Mouse (Mus musculus) forebrain, embryonic 12.5 days (tissue): ENCODE results near the gene Dgkh. TPM values are rescaled to one million over a fixed set of nuclear protein-coding genes. Genes with fewer than 3 reads are reported as not detected.
A peak's percentile ranks its signal among the peaks of the same experiment; 100 is the strongest.

Source experiments
- ATAC-seq: fragments of 200-750 bp; cut with Nextera tagmentation; 2 replicates; pipeline ENCODE4 v1.8.0; 2017; ENCODE audit warnings: moderate TSS enrichment; ENCODE audit not compliant: low FRiP score
- H3K27ac ChIP-seq: fragments of 300-500 bp; sonication (generic); 2 replicates; pipeline ENCODE4 v1.5.1; 2016; ENCODE audit warnings: mild to moderate bottlenecking
- H3K27me3 ChIP-seq: fragments of 300-500 bp; sonication (generic); 2 replicates; pipeline ENCODE4 v1.6.1; 2016; ENCODE audit warnings: mild to moderate bottlenecking
- H3K36me3 ChIP-seq: fragments of 300-500 bp; sonication (generic); replicated peaks from 2 replicates; pipeline ENCODE4 v1.6.1; 2016; ENCODE audit warnings: mild to moderate bottlenecking
- H3K4me1 ChIP-seq: fragments of 300-500 bp; sonication (generic); 2 replicates; pipeline ENCODE4 v1.6.1; 2016
- H3K4me2 ChIP-seq: fragments of 300-500 bp; sonication (generic); 2 replicates; pipeline ENCODE4 v1.6.1; 2016; ENCODE audit warnings: mild to moderate bottlenecking, moderate library complexity
- H3K4me3 ChIP-seq: fragments of 300-500 bp; sonication (generic); replicated peaks from 2 replicates; pipeline ENCODE4 v1.5.1; 2016; ENCODE audit warnings: mild to moderate bottlenecking
- H3K9ac ChIP-seq: fragments of 300-500 bp; sonication (generic); 2 replicates; pipeline ENCODE4 v1.6.1; 2016; ENCODE audit warnings: mild to moderate bottlenecking
- H3K9me3 ChIP-seq: fragments of 300-500 bp; sonication (generic); 2 replicates; pipeline ENCODE4 v1.6.1; 2016
- WGBS: fragments of 180-500 bp; shearing (Covaris S2); methylation state at CpG from one replicate; pipeline ENCODE4 v1.1.7; 2016; 5-methylcytosine and 5-hydroxymethylcytosine counted together
- polyA plus RNA-seq: library from polyadenylated mRNA; unstranded; fragments of >200 nt; fragmentation: Nextera tagmentation; extraction: Ambion mirVana; gene quantifications from 2 replicates; pipeline ENCODE4 v1.2.1, GENCODE M21; 2016

The Dgkh gene
- 1.2 and 1.6 TPM in 2 replicates for polyA plus RNA-seq

DNA sequence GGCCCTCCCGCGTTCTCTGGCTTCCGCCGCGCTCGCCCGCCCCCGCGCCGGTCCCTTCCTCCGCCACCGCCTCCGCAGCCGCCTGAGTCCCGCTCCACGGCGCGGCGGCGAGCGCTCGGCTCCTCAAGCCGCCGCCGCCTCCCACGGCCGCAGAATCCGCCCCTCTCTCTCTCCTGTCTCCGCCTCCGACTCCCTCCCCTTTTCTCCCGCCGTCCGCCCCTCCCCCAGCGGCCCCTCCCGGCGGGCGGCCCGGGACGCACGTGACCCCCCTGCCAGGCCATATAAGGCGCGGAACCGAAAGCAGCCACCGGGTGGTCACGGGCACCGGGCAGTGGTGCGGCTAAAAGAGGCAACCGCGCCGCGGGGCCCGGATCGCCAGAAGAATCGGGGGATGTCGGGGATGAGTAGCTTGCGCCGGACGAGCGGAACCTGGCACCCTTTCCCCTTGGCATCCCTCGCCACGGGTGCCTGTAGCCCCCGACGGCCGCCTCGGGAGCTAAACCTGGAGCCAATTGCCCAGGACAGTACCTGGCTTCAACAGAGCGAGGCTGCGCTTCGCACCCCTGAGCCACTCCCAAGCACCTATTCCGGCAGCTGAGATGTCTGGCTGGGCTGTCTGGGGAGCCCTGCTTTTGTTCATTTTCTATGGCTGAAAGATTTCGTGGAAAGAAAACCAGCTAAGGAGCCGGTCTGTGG is at the start of gene Dgkh:
Dgkh (minus strand) TSS at position 160 of the 696 bp plus-strand sequence.
- H3K36me3 ChIP-seq: no peaks in the 10 kb centered on the region
- peak within 1 kb of the TSS; percentile 67 for H3K27ac ChIP-seq
- peaks cover 38% of the 10 kb centered on the region for H3K27me3 ChIP-seq
- under 1% methylated on average over 60 of the region's 71 CpGs for WGBS
- H3K4me3 ChIP-seq: peak within 1 kb of the TSS; percentile 82
- H3K9ac ChIP-seq: peak within 1 kb of the TSS; percentile 89
- no peaks in the 10 kb centered on the region for H3K9me3 ChIP-seq
- H3K4me2 ChIP-seq: peak within 1 kb of the TSS; percentile 98
- peaks cover 18% of the 10 kb centered on the region for H3K4me1 ChIP-seq
- peak; percentile 93 for ATAC-seq

- Histone ChIP-seq H3K4me1 (peaks cover 19% of the 10 kb centered on the region; the same call in 1 of the 2 replicates), H3K9me3 (no peaks in the 10 kb centered on the region), H3K9ac (no peak overlapping the region), H3K4me3 (no peak overlapping the region), H3K36me3 (no peaks in the 10 kb centered on the region), H3K4me2 (peak overlapping the region; percentile 22; the same call in 1 of the 2 replicates), H3K27ac (no peak overlapping the region), H3K27me3 (no peaks in the 10 kb centered on the region)
- ATAC-seq: no peak
- WGBS: 67% methylated on average over 18 of the region's 18 CpGs
These were observed 44.6 kb upstream of the Dgkh start for GRCm38 (mm10) chr14:78777215-78777614.

GRCm38 (mm10) chr14:78776659-78777058 is 44.1 kb upstream of the Dgkh start:
- H3K4me3 ChIP-seq: no peak overlapping the region
- WGBS: 12% methylated on average over 8 of the region's 8 CpGs
- peak overlapping the region; percentile 22 for H3K4me2 ChIP-seq
- H3K27ac ChIP-seq: no peak overlapping the region
- no peaks in the 10 kb centered on the region for H3K27me3 ChIP-seq
- H3K36me3 ChIP-seq: no peaks in the 10 kb centered on the region
- H3K9me3 ChIP-seq: no peaks in the 10 kb centered on the region
- ATAC-seq: no peak
- peaks cover 19% of the 10 kb centered on the region; the same call in 1 of the 2 replicates for H3K4me1 ChIP-seq
- H3K9ac ChIP-seq: no peak overlapping the region

GRCm38 (mm10) chr14:78775699-78776098 is 43.1 kb upstream of the Dgkh start:
- WGBS: 70% methylated on average over 14 of the region's 14 CpGs
- no peak overlapping the region for H3K27ac ChIP-seq
- no peak overlapping the region for H3K9ac ChIP-seq
- H3K4me1 ChIP-seq: peaks cover 19% of the 10 kb centered on the region; the same call in 1 of the 2 replicates
- H3K4me3 ChIP-seq: no peak overlapping the region
- H3K36me3 ChIP-seq: no peaks in the 10 kb centered on the region
- H3K4me2 ChIP-seq: no peak overlapping the region
- no peaks in the 10 kb centered on the region for H3K9me3 ChIP-seq
- no peaks in the 10 kb centered on the region for H3K27me3 ChIP-seq
- ATAC-seq: no peak

- Histone ChIP-seq H3K4me1 (peaks cover 22% of the 10 kb centered on the region; the same call in 1 of the 2 replicates), H3K27me3 (no peaks in the 10 kb centered on the region), H3K4me3 (no peak overlapping the region), H3K27ac (no peak overlapping the region), H3K36me3 (no peaks in the 10 kb centered on the region), H3K9ac (no peak overlapping the region), H3K9me3 (no peaks in the 10 kb centered on the region), H3K4me2 (no peak overlapping the region)
- WGBS: 53% methylated on average over 6 of the region's 6 CpGs
- no peak for ATAC-seq
These were observed 42.6 kb upstream of the Dgkh start for GRCm38 (mm10) chr14:78775226-78775625.

DNA sequence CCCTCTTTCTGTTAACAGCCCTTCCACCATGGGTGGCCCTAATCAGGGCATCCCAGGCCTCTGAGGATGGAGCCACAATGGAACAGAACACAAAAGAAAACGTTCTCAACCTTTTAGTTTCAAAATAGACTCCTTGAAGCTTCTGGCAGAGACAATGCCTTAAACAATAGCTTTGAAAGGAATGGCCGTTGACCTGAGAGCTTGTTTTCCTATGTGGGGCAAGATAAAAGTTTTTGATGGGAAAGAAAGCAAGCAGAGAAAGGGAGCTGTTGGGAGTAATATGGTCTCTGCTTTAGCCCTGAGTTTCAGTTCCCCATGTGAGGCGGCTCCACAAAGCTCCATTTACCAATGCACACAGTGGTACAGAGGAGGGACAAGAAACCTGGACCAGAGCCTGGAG is 37.9 kb upstream of the Dgkh start:
- ATAC-seq: no peak
- H3K36me3 ChIP-seq: no peaks in the 10 kb centered on the region
- H3K27ac ChIP-seq: no peak overlapping the region
- no peaks in the 10 kb centered on the region for H3K27me3 ChIP-seq
- H3K4me2 ChIP-seq: no peak overlapping the region
- peaks cover 3% of the 10 kb centered on the region; the same call in 1 of the 2 replicates for H3K4me1 ChIP-seq
- 16% methylated on average over 3 of the region's 3 CpGs for WGBS
- no peak overlapping the region for H3K4me3 ChIP-seq
- H3K9ac ChIP-seq: no peak overlapping the region
- H3K9me3 ChIP-seq: no peaks in the 10 kb centered on the region

DNA sequence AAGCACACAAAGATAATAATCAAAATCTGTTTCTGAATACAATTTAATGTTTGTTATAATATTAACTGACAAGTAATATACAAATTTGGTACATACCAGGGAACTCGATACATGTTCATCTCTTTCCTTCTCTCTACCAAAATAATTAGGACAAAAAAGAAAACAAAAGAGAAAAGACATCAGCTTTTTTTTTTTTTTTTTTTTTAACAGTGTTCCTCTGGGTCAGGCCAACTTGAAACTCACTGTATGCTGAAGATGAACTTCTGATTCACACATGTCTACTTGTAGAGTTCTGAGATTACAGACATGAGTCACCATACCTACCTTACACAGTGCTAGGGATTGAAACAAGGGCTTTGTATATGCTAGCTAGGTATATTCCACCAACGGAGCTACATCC is 28.5 kb upstream of the Dgkh start:
- H3K36me3 ChIP-seq: no peaks in the 10 kb centered on the region
- no peak overlapping the region for H3K4me2 ChIP-seq
- 83% methylated on average over 2 of the region's 2 CpGs for WGBS
- no peaks in the 10 kb centered on the region for H3K9me3 ChIP-seq
- no peak overlapping the region for H3K27ac ChIP-seq
- no peak overlapping the region for H3K4me3 ChIP-seq
- no peaks in the 10 kb centered on the region for H3K4me1 ChIP-seq
- H3K27me3 ChIP-seq: no peaks in the 10 kb centered on the region
- no peak overlapping the region for H3K9ac ChIP-seq
- ATAC-seq: no peak

DNA sequence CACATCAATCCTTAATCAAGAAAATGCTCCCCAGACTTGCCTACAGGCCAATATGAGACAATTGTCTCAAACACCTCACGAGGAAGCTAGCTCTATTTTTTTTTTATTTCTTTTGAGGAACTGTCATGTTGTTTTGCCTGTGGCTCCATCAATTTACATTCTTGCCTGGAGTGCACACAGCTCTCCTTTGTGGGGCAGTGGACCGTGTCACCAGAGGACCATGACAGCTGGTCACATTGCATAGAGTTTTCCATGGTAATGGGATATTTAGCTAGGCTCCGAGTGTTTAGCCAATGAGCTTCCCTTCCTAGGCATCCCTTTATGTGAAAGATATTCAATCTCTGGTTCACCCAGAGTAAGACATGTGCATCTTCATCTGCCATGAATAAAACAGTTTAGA is 26.9 kb upstream of the Dgkh start:
- no peak for ATAC-seq
- no peak overlapping the region for H3K9ac ChIP-seq
- 32% methylated on average over 3 of the region's 3 CpGs for WGBS

DNA sequence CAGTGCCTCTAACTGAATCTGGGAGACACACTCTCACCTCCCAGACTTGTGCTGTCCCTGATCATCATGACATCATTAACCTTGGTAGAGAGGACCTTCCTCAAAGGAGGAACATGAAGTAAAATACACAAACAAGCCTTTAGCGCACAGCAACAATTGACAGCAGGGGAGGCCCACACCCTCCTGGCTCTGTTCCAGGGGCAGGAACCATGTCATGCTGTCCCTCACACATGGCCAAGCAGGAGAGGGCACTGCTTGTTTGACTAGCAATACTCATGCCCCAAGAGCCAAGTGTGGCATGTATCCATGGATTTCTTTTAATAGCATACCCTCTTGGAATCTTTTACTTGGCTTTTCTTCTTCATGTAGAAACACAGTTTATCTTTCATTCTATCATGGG is 22.7 kb upstream of the Dgkh start:
- no peak for ATAC-seq
- 84% methylated on average over 1 of the region's 1 CpGs for WGBS

More for the DNA sequence above, 26.9 kb upstream of the Dgkh start:
- Histone ChIP-seq H3K27ac (no peak overlapping the region), H3K4me3 (no peak overlapping the region), H3K4me1 (no peaks in the 10 kb centered on the region), H3K4me2 (no peak overlapping the region), H3K27me3 (no peaks in the 10 kb centered on the region), H3K36me3 (no peaks in the 10 kb centered on the region), H3K9me3 (no peaks in the 10 kb centered on the region)

DNA sequence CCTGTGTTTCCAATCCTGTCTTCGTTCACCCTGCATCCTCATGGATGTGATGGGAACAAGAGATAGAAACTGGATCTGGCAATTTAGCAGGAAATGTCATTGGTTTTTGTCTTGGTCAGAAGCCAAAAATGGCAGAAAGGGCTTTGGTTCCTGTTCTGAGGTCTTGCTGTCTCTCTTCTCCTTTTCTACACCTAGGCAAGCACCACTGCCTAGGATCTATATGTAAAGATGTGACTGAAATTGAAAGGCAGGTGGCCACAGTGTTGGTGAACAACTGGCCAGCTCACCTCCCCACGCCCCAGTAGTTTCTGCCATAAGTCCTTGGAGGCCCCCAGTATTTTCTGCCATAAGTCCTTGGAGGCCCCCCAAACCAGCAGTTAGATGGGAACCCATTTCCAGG is 16.1 kb upstream of the Dgkh start:
- ATAC-seq: no peak
- Histone ChIP-seq H3K4me3 (no peak overlapping the region), H3K4me1 (no peaks in the 10 kb centered on the region), H3K36me3 (no peaks in the 10 kb centered on the region), H3K9me3 (no peaks in the 10 kb centered on the region), H3K9ac (no peak overlapping the region), H3K27me3 (no peaks in the 10 kb centered on the region), H3K4me2 (no peak overlapping the region), H3K27ac (no peak overlapping the region)
- 93% methylated on average over 2 of the region's 2 CpGs for WGBS

More for the DNA sequence above, 22.7 kb upstream of the Dgkh start:
- no peaks in the 10 kb centered on the region for H3K36me3 ChIP-seq
- H3K4me1 ChIP-seq: no peaks in the 10 kb centered on the region
- no peaks in the 10 kb centered on the region for H3K27me3 ChIP-seq
- H3K9ac ChIP-seq: no peak overlapping the region
- no peak overlapping the region for H3K27ac ChIP-seq
- H3K9me3 ChIP-seq: no peaks in the 10 kb centered on the region
- H3K4me3 ChIP-seq: no peak overlapping the region
- H3K4me2 ChIP-seq: no peak overlapping the region

GRCm38 (mm10) chr14:78747969-78748651 is 15.5 kb upstream of the Dgkh start:
- Histone ChIP-seq H3K4me2 (no peak overlapping the region), H3K9ac (no peak overlapping the region), H3K4me3 (no peak overlapping the region), H3K27me3 (no peaks in the 10 kb centered on the region), H3K27ac (no peak overlapping the region), H3K4me1 (no peaks in the 10 kb centered on the region), H3K9me3 (no peaks in the 10 kb centered on the region), H3K36me3 (no peaks in the 10 kb centered on the region)
- ATAC-seq: 0 out of 2 replicates have a peak, but pooled peaks have one; percentile 23
- WGBS: 58% methylated on average over 13 of the region's 14 CpGs

DNA sequence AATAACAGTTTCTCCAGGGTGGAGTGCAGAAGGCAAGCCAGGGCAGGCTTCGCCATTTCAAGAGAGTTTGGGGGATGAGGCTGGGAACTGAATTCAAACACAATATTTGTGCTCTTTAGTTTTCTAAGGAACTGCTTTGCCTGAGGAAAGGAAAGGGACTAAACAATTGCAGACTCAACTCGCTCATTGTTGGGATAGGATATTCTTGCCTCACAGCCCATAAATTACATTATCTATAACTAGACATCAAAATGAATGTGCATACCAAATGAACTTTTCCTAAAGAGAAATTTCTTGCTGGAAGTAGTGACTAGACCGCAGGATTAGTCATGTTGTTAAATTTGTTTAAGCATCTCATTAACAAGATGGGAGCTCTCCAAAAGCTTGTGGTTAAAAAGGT is 14.9 kb upstream of the Dgkh start:
- H3K27ac ChIP-seq: no peak overlapping the region
- H3K36me3 ChIP-seq: no peaks in the 10 kb centered on the region
- no peaks in the 10 kb centered on the region for H3K9me3 ChIP-seq
- H3K27me3 ChIP-seq: no peaks in the 10 kb centered on the region
- no peak for ATAC-seq
- no peak overlapping the region for H3K4me2 ChIP-seq
- WGBS: 97% methylated on average over 3 of the region's 3 CpGs
- no peak overlapping the region for H3K4me3 ChIP-seq
- H3K4me1 ChIP-seq: no peaks in the 10 kb centered on the region
- H3K9ac ChIP-seq: no peak overlapping the region
